ENCODE assay signal across 8 mouse cellular contexts in the genomic region with DNA sequence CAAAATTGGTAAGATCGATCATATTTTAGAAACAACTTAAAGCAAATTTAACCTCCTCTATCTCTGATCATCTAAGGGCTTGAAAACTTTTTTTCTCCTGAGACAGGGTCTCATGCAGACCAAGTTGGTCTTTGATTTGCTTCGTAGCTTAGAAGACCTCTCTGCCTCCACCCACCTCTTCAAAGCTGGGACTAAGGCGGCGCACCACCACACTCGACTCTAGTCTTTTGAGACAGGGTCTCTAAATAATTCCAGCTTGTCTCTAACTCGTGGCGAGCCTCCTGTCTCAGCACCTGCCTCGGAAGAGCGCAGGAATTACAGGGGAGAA. TPM values are rescaled to one million over a fixed set of nuclear protein-coding genes. Genes with fewer than 3 reads are reported as not detected.
DNase-seq lines count a peak whose midpoint lies in the region; ATAC-seq and TF ChIP-seq lines count a peak whose summit lies in the region.

No protein-coding gene starts in this region.

- DNase-seq in lung, postnatal 36 days, result no peak
- DNase-seq in right cerebral cortex, postnatal 10 days (ENCODE audit: low spot score in 2 of 2), result no peak
- DNase-seq in spleen, adult 18-20 months, result no peak
- DNase-seq in left cerebral cortex, adult 8-10 months (ENCODE audit: low spot score in 2 of 2), result no peak

- 6% methylated on average over 9 of the region's 9 CpGs for WGBS in lung, embryonic 15.5 days
- 7% methylated on average over 9 of the region's 9 CpGs for WGBS in embryonic facial prominence, embryonic 15.5 days
- 7% methylated on average over 9 of the region's 9 CpGs for WGBS in intestine, postnatal 0 days
- 10% methylated on average over 9 of the region's 9 CpGs for WGBS in neural tube, embryonic 13.5 days

- H3K27me3 ChIP-seq in lung, embryonic 15.5 days, result no peaks in the 10 kb centered on the region
- H3K27me3 ChIP-seq in embryonic facial prominence, embryonic 15.5 days, result peaks cover 2% of the 10 kb centered on the region; the same call in 1 of the 2 replicates
- no peaks in the 10 kb centered on the region for H3K27me3 ChIP-seq in intestine, postnatal 0 days (replicated peaks; ENCODE audit: control insufficient read depth, insufficient read depth, low read length)
- peaks cover 6% of the 10 kb centered on the region; the same call in 1 of the 2 replicates for H3K27me3 ChIP-seq in neural tube, embryonic 13.5 days

- ATAC-seq in lung, embryonic 15.5 days (ENCODE audit: borderline replicate concordance, extremely low read depth, low FRiP score, low TSS enrichment), result peak; percentile 17; the same call in 1 of the 2 replicates
- peak; percentile 11; the same call in 1 of the 2 replicates for ATAC-seq in embryonic facial prominence, embryonic 15.5 days (ENCODE audit: insufficient number of reproducible peaks, low FRiP score, low TSS enrichment, low read depth)
- peak; percentile 3; the same call in 1 of the 2 replicates for ATAC-seq in intestine, postnatal 0 days
- peak; percentile 62 for ATAC-seq in neural tube, embryonic 13.5 days (ENCODE audit: low read depth)

- H3K36me3 ChIP-seq in lung, embryonic 15.5 days, result peaks cover 12% of the 10 kb centered on the region; the same call in 1 of the 2 replicates
- H3K36me3 ChIP-seq in embryonic facial prominence, embryonic 15.5 days, result 0 out of 2 replicates have a peak, but pooled peaks cover 9% of the 10 kb centered on the region
- no peaks in the 10 kb centered on the region for H3K36me3 ChIP-seq in intestine, postnatal 0 days (ENCODE audit: control insufficient read depth, insufficient read depth)
- no peaks in the 10 kb centered on the region for H3K36me3 ChIP-seq in neural tube, embryonic 13.5 days

- peaks cover 16% of the 10 kb centered on the region for H3K4me1 ChIP-seq in lung, embryonic 15.5 days
- H3K4me1 ChIP-seq in embryonic facial prominence, embryonic 15.5 days, result peaks cover 11% of the 10 kb centered on the region
- 0 out of 2 replicates have a peak, but pooled peaks cover 3% of the 10 kb centered on the region for H3K4me1 ChIP-seq in intestine, postnatal 0 days (replicated peaks; ENCODE audit: control insufficient read depth, insufficient read depth, low read length)
- H3K4me1 ChIP-seq in neural tube, embryonic 13.5 days (replicated peaks), result peaks cover 16% of the 10 kb centered on the region

- peak overlapping the region; percentile 57 for H3K4me3 ChIP-seq in lung, embryonic 15.5 days
- peak overlapping the region; percentile 67 for H3K4me3 ChIP-seq in embryonic facial prominence, embryonic 15.5 days (replicated peaks)
- peak overlapping the region; percentile 78 for H3K4me3 ChIP-seq in intestine, postnatal 0 days (ENCODE audit: low read depth, low read length)
- peak overlapping the region; percentile 58 for H3K4me3 ChIP-seq in neural tube, embryonic 13.5 days

- no peak for TF ChIP-seq CTCF in intestine, postnatal 0 days (IDR thresholded peaks at IDR 0.05; ENCODE audit: low read depth)

- peak overlapping the region; percentile 98 for H3K27ac ChIP-seq in lung, embryonic 15.5 days
- peak overlapping the region; percentile 94 for H3K27ac ChIP-seq in embryonic facial prominence, embryonic 15.5 days (replicated peaks)
- H3K27ac ChIP-seq in intestine, postnatal 0 days (ENCODE audit: low read depth, low read length), result peak overlapping the region; percentile 90
- H3K27ac ChIP-seq in neural tube, embryonic 13.5 days (replicated peaks), result peak overlapping the region; percentile 95

- H3K9me3 ChIP-seq in lung, embryonic 15.5 days, result no peaks in the 10 kb centered on the region
- H3K9me3 ChIP-seq in embryonic facial prominence, embryonic 15.5 days (replicated peaks), result no peaks in the 10 kb centered on the region
- H3K9me3 ChIP-seq in intestine, postnatal 0 days (ENCODE audit: control insufficient read depth), result no peaks in the 10 kb centered on the region
- H3K9me3 ChIP-seq in neural tube, embryonic 13.5 days, result no peaks in the 10 kb centered on the region

- peak overlapping the region; percentile 65 for H3K9ac ChIP-seq in lung, embryonic 15.5 days
- H3K9ac ChIP-seq in embryonic facial prominence, embryonic 15.5 days, result peak overlapping the region; percentile 59
- peak overlapping the region; percentile 70 for H3K9ac ChIP-seq in intestine, postnatal 0 days (ENCODE audit: low read depth, low read length)
- H3K9ac ChIP-seq in neural tube, embryonic 13.5 days, result peak overlapping the region; percentile 79

- peak overlapping the region; percentile 66 for H3K4me2 ChIP-seq in lung, embryonic 15.5 days
- H3K4me2 ChIP-seq in embryonic facial prominence, embryonic 15.5 days (replicated peaks), result peak overlapping the region; percentile 77
- H3K4me2 ChIP-seq in intestine, postnatal 0 days (replicated peaks; ENCODE audit: low read depth), result peak overlapping the region; percentile 76
- H3K4me2 ChIP-seq in neural tube, embryonic 13.5 days, result peak overlapping the region; percentile 74

RNA-seq across cellular contexts. Expression of a gene that starts 0.6 kb away (rescaled TPM):
- polyA plus RNA-seq in lung, embryonic 15.5 days (2015; fragmentation: Nextera tagmentation; extraction: Ambion mirVana), result 15.2 and 16.6 TPM in 2 replicates
- polyA plus RNA-seq in embryonic facial prominence, embryonic 15.5 days (2015; fragmentation: Nextera tagmentation; extraction: Ambion mirVana), result 10.3 and 13.3 TPM in 2 replicates
- 2.4 and 3.3 TPM in 2 replicates for polyA plus RNA-seq in intestine, postnatal 0 days (2015; fragmentation: Nextera tagmentation; extraction: Ambion mirVana)
- 1.9 and 3.0 TPM in 2 replicates for polyA plus RNA-seq in neural tube, embryonic 13.5 days (2015; fragmentation: Nextera tagmentation; extraction: Ambion mirVana)
- 1 to 10 TPM in 2 of 4 experiments, under 1 TPM in 2; 0.43 to 1.5 (median 0.85) TPM for total RNA-seq in left cerebral cortex, adult 8-10 months (2022)

RNA-seq across cellular contexts. Expression of a gene that starts 12.4 kb away (rescaled TPM):
- 106 and 113 TPM in 2 replicates for polyA plus RNA-seq in lung, embryonic 15.5 days (2015; fragmentation: Nextera tagmentation; extraction: Ambion mirVana)
- 107 TPM in 2 replicates for polyA plus RNA-seq in embryonic facial prominence, embryonic 15.5 days (2015; fragmentation: Nextera tagmentation; extraction: Ambion mirVana)
- 322 and 356 TPM in 2 replicates for polyA plus RNA-seq in intestine, postnatal 0 days (2015; fragmentation: Nextera tagmentation; extraction: Ambion mirVana)
- 188 and 199 TPM in 2 replicates for polyA plus RNA-seq in neural tube, embryonic 13.5 days (2015; fragmentation: Nextera tagmentation; extraction: Ambion mirVana)
- total RNA-seq in left cerebral cortex, adult 8-10 months (2022), result 10 to 100 TPM; 65.7 to 72.1 (median 70.6) TPM

RNA-seq across cellular contexts. Expression of a gene that starts 56.8 kb away (rescaled TPM):
- 1.8 TPM in 2 replicates for polyA plus RNA-seq in lung, embryonic 15.5 days (2015; fragmentation: Nextera tagmentation; extraction: Ambion mirVana)
- polyA plus RNA-seq in embryonic facial prominence, embryonic 15.5 days (2015; fragmentation: Nextera tagmentation; extraction: Ambion mirVana), result 0.71 and 1.00 TPM in 2 replicates
- 0.22 and 0.27 TPM in 2 replicates for polyA plus RNA-seq in intestine, postnatal 0 days (2015; fragmentation: Nextera tagmentation; extraction: Ambion mirVana)
- polyA plus RNA-seq in neural tube, embryonic 13.5 days (2015; fragmentation: Nextera tagmentation; extraction: Ambion mirVana), result 1.9 and 2.0 TPM in 2 replicates
- 1 to 10 TPM; 1.2 to 2.1 (median 1.9) TPM for total RNA-seq in left cerebral cortex, adult 8-10 months (2022)

Comparison
In these comparisons a context has a peak if more than half of its experiments do, and no peak if none do; other contexts are left out.
1. ATAC-seq: peak in every context shown above with its lines; median percentile 62 in neural tube, embryonic 13.5 days; 17 in lung, embryonic 15.5 days; 11 in embryonic facial prominence, embryonic 15.5 days; 3 in intestine, postnatal 0 days.